Mouse (Mus musculus): ENCODE results near the gene Trp53. TPM values are rescaled to one million over a fixed set of nuclear protein-coding genes. Genes with fewer than 3 reads are reported as not detected.

Gene Trp53
- polyA plus RNA-seq (2012; rRNA removed) = 151 and 154 TPM in 2 replicates

DNA sequence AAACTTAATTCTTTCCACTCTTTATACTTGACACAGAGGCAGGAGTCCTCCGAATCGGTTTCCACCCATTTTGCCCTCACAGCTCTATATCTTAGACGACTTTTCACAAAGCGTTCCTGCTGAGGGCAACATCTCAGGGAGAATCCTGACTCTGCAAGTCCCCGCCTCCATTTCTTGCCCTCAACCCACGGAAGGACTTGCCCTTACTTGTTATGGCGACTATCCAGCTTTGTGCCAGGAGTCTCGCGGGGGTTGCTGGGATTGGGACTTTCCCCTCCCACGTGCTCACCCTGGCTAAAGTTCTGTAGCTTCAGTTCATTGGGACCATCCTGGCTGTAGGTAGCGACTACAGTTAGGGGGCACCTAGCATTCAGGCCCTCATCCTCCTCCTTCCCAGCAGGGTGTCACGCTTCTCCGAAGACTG lies at the start of gene Trp53, which contains the start of gene Wrap53:
Gene Trp53 (plus strand): TSS at position 269 of the 424 bp plus-strand sequence.
Gene Wrap53 (minus strand): TSS at position 165 of the 424 bp plus-strand sequence.

DNA sequence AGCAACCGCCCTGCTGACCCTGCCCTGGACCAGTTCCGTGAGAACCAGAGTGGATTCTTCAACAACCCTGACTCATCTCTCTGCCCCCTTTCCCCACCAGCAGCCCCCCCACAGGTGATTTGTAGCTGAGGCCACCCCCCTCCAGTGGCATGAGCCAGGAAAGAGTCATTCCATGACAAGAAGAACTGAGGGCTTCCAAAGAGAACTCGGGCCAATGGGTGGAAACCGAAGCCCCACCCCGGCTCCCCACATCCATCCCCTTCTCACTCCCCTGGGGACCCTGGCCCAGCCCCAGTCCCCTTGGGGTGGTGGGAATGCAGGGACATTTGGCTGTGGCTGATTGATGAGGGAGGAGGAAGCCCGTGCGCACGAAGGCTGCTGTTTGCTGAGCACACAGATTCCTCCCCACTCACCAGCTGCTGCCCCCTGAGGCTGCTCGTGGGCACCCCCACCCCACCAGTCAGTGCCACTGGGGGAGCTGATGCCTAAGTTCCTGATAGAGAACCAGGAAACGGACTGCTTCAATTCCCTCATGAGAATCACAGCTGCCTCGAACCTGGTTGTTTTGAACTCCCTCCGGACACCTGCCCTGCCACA lies 31.0 kb upstream of the Trp53 start, which contains the start of gene Dnah2:
Gene Dnah2 (minus strand): TSS at position 51 of the 597 bp plus-strand sequence.

DNA sequence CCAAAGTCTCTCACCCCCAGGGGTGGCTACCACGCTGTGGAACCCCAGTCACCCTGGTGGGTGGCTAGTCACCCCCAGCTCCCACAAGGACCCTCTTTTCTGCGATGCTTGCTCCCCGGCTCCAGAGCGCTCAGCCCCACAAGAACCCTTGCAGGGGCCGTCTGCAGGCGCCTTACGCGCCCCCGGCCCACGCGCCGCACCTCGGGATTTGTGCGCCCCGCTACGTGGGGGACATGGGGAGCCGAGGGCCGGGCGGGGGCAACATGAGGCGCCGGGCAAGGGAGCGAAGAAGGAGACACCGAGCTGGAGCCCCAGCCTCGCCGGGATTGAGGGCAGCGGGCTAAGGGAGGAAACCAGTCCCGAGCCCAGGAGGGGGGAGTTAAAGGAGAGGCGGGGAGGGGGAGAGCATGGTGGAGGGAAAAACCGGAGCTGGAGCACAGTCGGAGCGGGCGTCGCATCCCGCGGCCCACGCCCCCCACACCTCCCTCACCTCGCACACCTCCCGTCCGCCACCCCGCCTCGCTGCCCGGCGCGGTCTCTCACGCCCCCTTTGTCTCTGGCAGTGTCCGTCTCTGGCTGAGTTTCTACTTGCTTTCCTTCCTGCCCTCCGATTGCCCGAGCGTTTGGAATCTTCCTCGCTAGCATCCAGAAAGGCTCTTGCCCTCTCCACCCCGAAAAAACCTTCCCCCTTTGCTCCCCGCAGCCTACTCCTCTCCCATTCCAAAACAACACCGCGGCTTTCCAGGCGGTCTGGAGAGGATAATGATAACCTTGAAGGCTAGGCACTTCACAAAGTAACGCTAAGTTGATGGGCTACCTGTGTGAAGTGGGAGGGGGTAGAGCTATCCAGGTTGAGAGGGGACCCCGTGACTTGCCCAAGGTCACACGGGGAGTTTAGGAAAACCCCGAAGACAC lies 20.1 kb upstream of the Trp53 start, which contains the start of gene Efnb3:
Gene Efnb3 (minus strand): TSS at position 355 of the 915 bp plus-strand sequence.

DNA sequence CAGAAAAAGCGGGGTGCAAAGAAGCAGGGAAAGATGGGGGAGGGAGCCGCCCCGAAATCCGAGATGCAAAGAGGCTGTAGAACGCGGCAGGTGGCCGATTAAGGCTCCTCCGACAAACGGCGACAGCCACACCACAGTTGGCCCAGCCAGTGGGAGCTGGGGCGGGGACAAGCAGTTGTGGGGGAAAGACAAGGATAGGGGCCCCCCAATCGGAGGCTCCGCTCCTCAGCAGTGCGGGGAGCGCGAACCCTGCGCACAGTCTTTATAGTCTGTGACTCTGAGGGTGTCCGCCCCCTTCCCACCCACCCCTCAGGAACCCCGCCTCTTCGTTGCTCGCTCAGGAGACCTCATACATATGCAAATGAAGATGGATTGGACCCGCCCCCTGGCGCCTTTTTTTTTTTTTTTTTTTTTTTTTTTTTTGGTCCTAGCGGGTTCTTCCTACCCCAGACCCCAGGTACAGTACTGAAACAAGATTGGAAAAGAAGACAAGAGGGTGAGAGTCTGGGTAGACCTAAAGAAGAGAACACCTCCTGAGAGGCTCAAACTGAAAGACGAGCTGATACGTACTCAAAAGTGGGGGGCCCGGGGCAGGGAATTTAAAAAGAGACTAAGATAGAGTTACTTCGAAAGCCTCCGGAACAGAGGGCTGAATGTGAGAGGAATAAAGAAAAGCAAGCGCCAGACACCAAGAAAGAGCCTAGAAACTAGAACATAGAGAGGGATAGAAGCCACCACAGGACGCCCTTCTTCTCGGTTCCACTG lies 25.7 kb downstream of the Trp53 start, which contains the start of gene Atp1b2:
Gene Atp1b2 (minus strand): TSS at position 217 of the 765 bp plus-strand sequence.

DNA sequence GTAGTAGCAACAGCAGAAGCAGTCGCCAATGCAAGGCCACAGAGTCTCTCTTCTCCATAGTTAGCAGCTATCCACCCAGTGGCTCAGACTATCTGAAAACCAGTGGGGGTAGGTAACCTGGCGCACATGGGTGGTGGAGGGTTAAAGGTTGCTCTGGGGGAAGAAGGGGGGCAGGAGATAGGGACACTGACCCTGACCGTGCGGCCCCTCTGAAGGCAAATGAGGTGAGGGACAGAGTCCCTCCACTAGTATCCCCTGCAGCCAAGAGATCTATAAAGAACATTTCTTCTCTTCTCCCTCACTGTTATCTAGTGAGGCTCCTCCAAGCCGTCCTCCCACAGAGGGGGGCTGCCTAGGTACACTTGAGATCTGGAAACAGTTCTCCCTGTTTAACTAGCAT lies 37.6 kb downstream of the Trp53 start, which contains the start of gene Shbg:
Gene Shbg (minus strand): TSS at position 101 of the 400 bp plus-strand sequence.

DNA sequence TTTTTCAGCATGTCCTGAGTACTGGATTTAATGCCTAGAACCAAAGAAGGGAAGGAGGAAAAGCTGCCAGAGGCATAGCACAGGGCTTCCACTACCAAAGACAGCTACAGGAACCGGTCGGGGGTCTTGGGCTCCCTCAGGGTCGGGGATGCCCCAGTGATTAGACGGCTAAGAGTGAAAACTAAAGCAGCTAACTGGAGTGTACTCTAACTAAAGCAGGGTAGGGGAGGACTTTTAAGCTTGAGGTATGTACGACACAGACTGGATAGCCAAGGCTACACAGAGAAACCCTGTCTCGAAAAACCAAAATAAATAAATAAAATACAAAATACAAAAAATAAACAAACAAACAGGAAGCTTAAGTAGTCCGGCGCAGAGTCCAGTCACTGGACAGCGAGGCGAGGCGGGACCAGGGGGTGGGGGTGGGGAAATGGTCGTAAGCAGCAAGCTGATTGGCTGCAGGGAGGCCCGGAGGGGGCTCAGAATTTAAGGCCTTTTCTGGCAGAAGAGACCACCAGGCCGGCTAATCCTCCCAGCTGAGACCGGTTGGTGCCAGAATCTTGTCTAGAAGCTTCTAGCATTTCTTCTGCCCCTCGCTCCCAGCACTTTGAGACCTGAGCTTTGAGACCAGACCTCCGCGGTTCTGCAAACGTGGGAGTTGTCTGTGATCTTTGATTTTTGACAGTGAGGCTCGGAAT lies 41.6 kb downstream of the Trp53 start, which contains the start of gene Sat2:
Gene Sat2 (plus strand): TSS at position 454 of the 698 bp plus-strand sequence.

DNA sequence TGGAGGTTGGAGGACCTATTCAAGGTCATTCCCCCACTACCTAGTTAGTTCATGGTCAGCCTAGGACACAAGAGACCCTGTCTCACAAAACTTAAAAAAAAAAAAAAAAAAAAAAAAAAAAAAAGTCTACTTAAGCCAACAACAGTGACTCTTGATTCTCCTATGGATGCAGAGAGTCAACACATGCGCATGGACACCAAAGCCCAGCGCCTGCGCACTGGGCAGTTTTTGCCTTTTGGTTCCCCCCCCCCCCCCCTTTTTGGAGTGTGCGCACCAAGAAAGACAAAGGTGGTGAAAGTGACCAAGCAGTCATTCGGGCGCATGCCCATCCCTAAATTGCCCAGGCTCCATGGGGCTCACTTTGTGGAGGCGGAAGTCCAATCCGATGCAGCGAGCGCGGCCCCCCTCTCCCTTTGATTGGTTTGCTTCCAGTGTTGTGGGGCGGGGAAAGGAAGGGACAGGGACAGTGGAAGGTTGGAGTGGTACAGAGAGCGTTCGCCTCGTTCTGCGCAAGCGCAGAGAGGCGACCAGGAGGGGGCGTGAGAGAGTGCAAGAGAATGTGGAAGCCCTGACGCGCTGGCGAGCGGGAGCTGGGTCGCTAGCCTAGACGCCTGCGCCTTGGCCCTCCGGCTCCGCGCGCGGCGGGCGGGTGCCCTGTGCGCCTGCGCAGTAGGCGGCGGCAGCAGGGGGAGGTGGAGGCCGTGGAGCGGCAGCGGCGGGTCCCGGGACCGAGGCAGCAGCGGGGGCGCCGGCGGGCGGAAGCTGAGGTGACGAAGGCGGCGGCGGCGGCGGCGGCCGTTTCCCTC lies 52.3 kb downstream of the Trp53 start, which contains the start of gene Fxr2:
Gene Fxr2 (plus strand): TSS at position 707 of the 806 bp plus-strand sequence.

Other genes with a start within 250 kb of the Trp53 start
- gene Rnf227, start 239.9 kb upstream of the Trp53 start, polyA plus RNA-seq (2012; rRNA removed) = 23.9 and 43.4 TPM in 2 replicates
- gene Chd3, start 211.0 kb upstream of the Trp53 start, polyA plus RNA-seq (2012; rRNA removed) = 300 and 312 TPM in 2 replicates
- gene Naa38, start 184.9 kb upstream of the Trp53 start, polyA plus RNA-seq (2012; rRNA removed) = 82.7 and 106 TPM in 2 replicates
- gene Cyb5d1, start 184.7 kb upstream of the Trp53 start, polyA plus RNA-seq (2012; rRNA removed) = 32.4 and 41.8 TPM in 2 replicates
- 8.5 and 12.8 TPM in 2 replicates for gene Tmem88, start 182.1 kb upstream of the Trp53 start, polyA plus RNA-seq (2012; rRNA removed)
- 23.4 and 26.2 TPM in 2 replicates for gene Kdm6b, start 166.7 kb upstream of the Trp53 start, polyA plus RNA-seq (2012; rRNA removed)
- 1.5 and 2.1 TPM in 2 replicates for gene Dnah2, start 31.2 kb upstream of the Trp53 start, polyA plus RNA-seq (2012; rRNA removed)
- 60.4 and 60.6 TPM in 2 replicates for gene Efnb3, start 20.2 kb upstream of the Trp53 start, polyA plus RNA-seq (2012; rRNA removed)
- 22.5 and 33.0 TPM in 2 replicates for gene Wrap53, start 104 bp upstream of the Trp53 start, polyA plus RNA-seq (2012; rRNA removed)
- 11.4 and 13.4 TPM in 2 replicates for gene Atp1b2, start 25.6 kb downstream of the Trp53 start, polyA plus RNA-seq (2012; rRNA removed)
- 0.86 and 1.6 TPM in 2 replicates for gene Shbg, start 37.5 kb downstream of the Trp53 start, polyA plus RNA-seq (2012; rRNA removed)
- 14.8 and 16.0 TPM in 2 replicates for gene Sat2, start 41.7 kb downstream of the Trp53 start, polyA plus RNA-seq (2012; rRNA removed)
- gene Fxr2, start 52.6 kb downstream of the Trp53 start, polyA plus RNA-seq (2012; rRNA removed) = 126 and 156 TPM in 2 replicates
- 0.12 and 0.22 TPM in 2 replicates for gene Sox15, start 75.0 kb downstream of the Trp53 start, polyA plus RNA-seq (2012; rRNA removed)
- 97.0 and 101 TPM in 2 replicates for gene Mpdu1, start 82.3 kb downstream of the Trp53 start, polyA plus RNA-seq (2012; rRNA removed)
- 4.7 and 9.4 TPM in 2 replicates for gene Cd68, start 85.8 kb downstream of the Trp53 start, polyA plus RNA-seq (2012; rRNA removed)
- gene Eif4a1, start 92.1 kb downstream of the Trp53 start, polyA plus RNA-seq (2012; rRNA removed) = 1,301 and 1,419 TPM in 2 replicates
- gene Senp3, start 101.7 kb downstream of the Trp53 start, polyA plus RNA-seq (2012; rRNA removed) = 92.5 and 186 TPM in 2 replicates
- 0.29 and 0.97 TPM in 2 replicates for gene Tnfsf13, start 105.4 kb downstream of the Trp53 start, polyA plus RNA-seq (2012; rRNA removed)
- gene Tnfsf12, start 115.5 kb downstream of the Trp53 start, polyA plus RNA-seq (2012; rRNA removed) = 4.4 and 4.9 TPM in 2 replicates
- gene Tnfsfm13, start 115.7 kb downstream of the Trp53 start, polyA plus RNA-seq (2012; rRNA removed) = 1.7 and 2.3 TPM in 2 replicates
- 48.6 and 79.6 TPM in 2 replicates for gene Polr2a, start 178.3 kb downstream of the Trp53 start, polyA plus RNA-seq (2012; rRNA removed)
- 0.16 and 0.30 TPM in 2 replicates for gene Slc35g3, start 181.6 kb downstream of the Trp53 start, polyA plus RNA-seq (2012; rRNA removed)
- 4.7 and 5.0 TPM in 2 replicates for gene Zbtb4, start 185.6 kb downstream of the Trp53 start, polyA plus RNA-seq (2012; rRNA removed)
- gene Chrnb1, start 215.6 kb downstream of the Trp53 start, polyA plus RNA-seq (2012; rRNA removed) = 1.7 and 15.7 TPM in 2 replicates
- 4.7 and 7.5 TPM in 2 replicates for gene Fgf11, start 221.5 kb downstream of the Trp53 start, polyA plus RNA-seq (2012; rRNA removed)
- gene Tmem102, start 225.3 kb downstream of the Trp53 start, polyA plus RNA-seq (2012; rRNA removed) = 0.19 and 0.27 TPM in 2 replicates
- not detected in 2 replicates for gene Gm39566, start 234.9 kb downstream of the Trp53 start, polyA plus RNA-seq (2012; rRNA removed)
- gene Spem2, start 238.1 kb downstream of the Trp53 start, polyA plus RNA-seq (2012; rRNA removed) = not detected in 2 replicates
- gene Spem1, start 241.8 kb downstream of the Trp53 start, polyA plus RNA-seq (2012; rRNA removed) = 0.80 and 0.86 TPM in 2 replicates